Mouse (Mus musculus) heart, adult 8-10 months (tissue): ENCODE data around the gene Mgarp. TPM values are rescaled to one million over a fixed set of nuclear protein-coding genes. Genes with fewer than 3 reads are reported as not detected.
"Not testable (repeated sequence)": the region's sequence is repeated elsewhere in the genome, so short reads cannot be mapped to it uniquely, and the experiment has no call there.

ENCODE experiments used
- DNase-seq: peaks from one replicate; pipeline ENCODE4 v3.0.0; 2022; ENCODE audit warnings: low spot score
- total RNA-seq, 4 experiments: library from RNA; stranded (reverse); gene quantifications; 2 replicates each; pipeline ENCODE4 v1.2.4; 2022

The Mgarp gene
- under 1 TPM; 0.22 to 0.37 (median 0.26) TPM for total RNA-seq

- peak; percentile 57 for DNase-seq
Measured at GRCm38 (mm10) chr3:51396219-51397068, at the start of gene Mgarp. Mgarp (minus strand) TSS chr3:51396738.

- DNase-seq = no peak
Measured at GRCm38 (mm10) chr3:51434871-51435595, 38.5 kb upstream of the Mgarp start.

GRCm38 (mm10) chr3:51434364-51434763 lies 37.8 kb upstream of the Mgarp start:
- not testable (repeated sequence) for DNase-seq

GRCm38 (mm10) chr3:51425394-51425793 lies 28.9 kb upstream of the Mgarp start:
- no peak for DNase-seq

GRCm38 (mm10) chr3:51421921-51422320 lies 25.4 kb upstream of the Mgarp start:
- DNase-seq = no peak

- DNase-seq = no peak
Measured at GRCm38 (mm10) chr3:51417966-51418365, 21.4 kb upstream of the Mgarp start.

- DNase-seq = no peak
Measured at GRCm38 (mm10) chr3:51417485-51417884, 20.9 kb upstream of the Mgarp start.

GRCm38 (mm10) chr3:51417135-51417458 lies 20.6 kb upstream of the Mgarp start:
- DNase-seq = no peak

GRCm38 (mm10) chr3:51416364-51417134 lies 20.0 kb upstream of the Mgarp start:
- DNase-seq = peak; percentile 40

GRCm38 (mm10) chr3:51416073-51416363 lies 19.5 kb upstream of the Mgarp start:
- no peak for DNase-seq

- DNase-seq = peak; percentile 94
Measured at GRCm38 (mm10) chr3:51415098-51416072, 18.8 kb upstream of the Mgarp start, which contains the start of gene Naa15. Naa15 (plus strand) TSS chr3:51415148.

GRCm38 (mm10) chr3:51413276-51413675 lies 16.7 kb upstream of the Mgarp start:
- peak; percentile 19 for DNase-seq

GRCm38 (mm10) chr3:51412457-51412856 lies 15.9 kb upstream of the Mgarp start:
- DNase-seq = no peak

- DNase-seq = peak; percentile 96
Measured at GRCm38 (mm10) chr3:51408561-51409183, 12.1 kb upstream of the Mgarp start, which contains the start of gene Ndufc1. Ndufc1 (minus strand) TSS chr3:51408988.

- DNase-seq = peak; percentile 11
Measured at GRCm38 (mm10) chr3:51407870-51408560, 11.5 kb upstream of the Mgarp start.

GRCm38 (mm10) chr3:51402628-51403027 lies 6.1 kb upstream of the Mgarp start:
- no peak for DNase-seq

GRCm38 (mm10) chr3:51402054-51402453 lies 5.5 kb upstream of the Mgarp start:
- not testable (repeated sequence) for DNase-seq

GRCm38 (mm10) chr3:51400682-51401081 lies 4.1 kb upstream of the Mgarp start:
- no peak for DNase-seq

- DNase-seq = no peak
Measured at GRCm38 (mm10) chr3:51399531-51399930, 3.0 kb upstream of the Mgarp start.

- no peak for DNase-seq
Measured at GRCm38 (mm10) chr3:51398667-51399066, 2.1 kb upstream of the Mgarp start.
